Mouse (Mus musculus): Measurements from ENCODE around the gene Slc10a7. TPM values are rescaled to one million over a fixed set of nuclear protein-coding genes. Genes with fewer than 3 reads are reported as not detected.

Gene Slc10a7
- total and polyA plus RNA-seq, 3 experiments, result 13.7 to 27.3 TPM; not detected in 1

DNA sequence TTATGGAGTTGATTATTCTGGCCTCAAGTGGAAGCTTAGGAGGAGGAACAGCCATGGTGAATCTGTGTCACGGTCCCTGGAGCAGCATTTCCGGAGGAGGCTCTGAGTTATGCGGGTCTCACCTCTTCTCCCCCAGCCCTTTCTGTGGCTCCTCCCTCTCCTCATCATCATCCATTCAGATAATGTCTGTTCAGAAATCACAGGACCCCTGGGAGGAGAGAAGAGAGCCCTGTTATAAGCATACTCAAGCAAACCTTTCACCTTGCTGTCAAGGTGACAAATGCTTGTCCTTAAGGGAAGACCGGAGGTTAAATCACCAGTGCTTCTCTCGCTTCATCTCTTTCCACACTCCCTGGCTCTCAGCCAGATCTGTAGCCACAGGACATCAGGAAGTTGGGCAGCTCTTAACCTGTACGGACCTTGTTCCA is 86.3 kb downstream of the Slc10a7 start:
- Histone ChIP-seq H3K9ac (ENCODE audit: control insufficient read depth, low read depth, low read length, poor library complexity, severe bottlenecking) (no peak overlapping the region), H3K4me1 (ENCODE audit: control insufficient read depth in 1 of 2, insufficient read depth in 2 of 2, low read length in 2 of 2) (no peaks in the 10 kb centered on the region), H3K9me3 (replicated peaks; ENCODE audit: insufficient read depth, low read length) (no peaks in the 10 kb centered on the region), H3K79me2 (ENCODE audit: control insufficient read depth, insufficient read depth, low read length, poor library complexity) (no peaks in the 10 kb centered on the region), H3K36me3 (ENCODE audit: control insufficient read depth in 1 of 2, insufficient read depth in 2 of 2, low read length in 2 of 2) (no peaks in the 10 kb centered on the region), H3K27ac (ENCODE audit: control insufficient read depth, low read depth, low read length) (no peak overlapping the region), H3K27me3 (ENCODE audit: control insufficient read depth in 1 of 2, insufficient read depth in 2 of 2, low read length in 2 of 2) (no peaks in the 10 kb centered on the region), H3K4me3 (ENCODE audit: control insufficient read depth in 1 of 2, insufficient read depth in 1 of 2, low read depth in 2 of 2, low read length in 2 of 2) (no peak overlapping the region)
- DNase-seq (ENCODE audit: low read depth, low spot score), result no peak
- TF ChIP-seq SMC3 (IDR thresholded peaks at IDR 0.05; ENCODE audit: low read depth, low read length), result no peak
- TF ChIP-seq MAX (IDR thresholded peaks at IDR 0.05; ENCODE audit: low read length), result no peak
- TF ChIP-seq TBP (IDR thresholded peaks at IDR 0.05; ENCODE audit: low read depth, low read length), result no peak
- TF ChIP-seq MYB (IDR thresholded peaks at IDR 0.05; ENCODE audit: low read depth, low read length), result no peak
- TF ChIP-seq USF1 (IDR thresholded peaks at IDR 0.05; ENCODE audit: low read depth, low read length), result no peak
- no peak for TF ChIP-seq NRF1 (IDR thresholded peaks at IDR 0.05; ENCODE audit: insufficient read depth, low read depth, low read length, poor library complexity, severe bottlenecking)
- TF ChIP-seq ETS1 (IDR thresholded peaks at IDR 0.05; ENCODE audit: low read depth, low read length), result no peak
- TF ChIP-seq ZKSCAN1 (IDR thresholded peaks at IDR 0.05; ENCODE audit: low read depth, low read length), result no peak
- TF ChIP-seq POLR2A (IDR thresholded peaks at IDR 0.05; ENCODE audit: control insufficient read depth in 1 of 2, insufficient read depth in 1 of 2, low read depth in 1 of 2, low read length in 2 of 2, poor library complexity in 1 of 2), result no peak
- TF ChIP-seq TAL1 (IDR thresholded peaks at IDR 0.05; ENCODE audit: low read length), result no peak
- no peak for TF ChIP-seq MAFK (IDR thresholded peaks at IDR 0.05; ENCODE audit: borderline replicate concordance, low read depth, low read length)
- TF ChIP-seq SIN3A (IDR thresholded peaks at IDR 0.05; ENCODE audit: low read length), result no peak
- TF ChIP-seq MEF2A (IDR thresholded peaks at IDR 0.05; ENCODE audit: extremely low read depth, insufficient replicate concordance, low read depth, low read length, poor library complexity, severe bottlenecking), result no peak
- no peak for TF ChIP-seq ZNF384 (IDR thresholded peaks at IDR 0.05; ENCODE audit: low read depth, low read length)
- TF ChIP-seq ZC3H11A (IDR thresholded peaks at IDR 0.05; ENCODE audit: low read depth, low read length), result no peak
- no peak for TF ChIP-seq ELF1 (IDR thresholded peaks at IDR 0.05; ENCODE audit: low read depth, low read length)
- TF ChIP-seq POLR2AphosphoS2 (IDR thresholded peaks at IDR 0.05; ENCODE audit: low read length), result no peak
- no peak for TF ChIP-seq TCF12 (IDR thresholded peaks at IDR 0.05; ENCODE audit: low read depth, low read length)

DNA sequence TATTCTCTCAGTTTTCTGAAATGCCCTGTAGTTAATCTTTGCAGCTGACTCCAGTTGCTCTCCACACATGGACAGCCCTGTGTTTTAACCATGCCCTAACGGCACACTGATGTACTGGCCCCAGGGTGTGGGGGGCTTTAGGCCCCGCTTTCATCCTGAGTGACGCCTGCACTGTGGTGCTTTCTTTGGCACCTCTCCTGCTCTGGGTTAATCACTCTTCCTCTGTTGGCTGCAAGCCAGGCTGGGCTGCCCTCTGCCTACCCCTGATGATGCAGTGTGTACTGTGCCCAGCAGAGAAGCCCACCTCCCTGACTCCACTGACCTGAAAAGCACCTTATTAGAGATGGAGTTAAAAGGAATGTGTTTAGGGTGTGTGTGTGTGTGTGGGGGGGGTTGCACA is 89.1 kb downstream of the Slc10a7 start:
- no peaks in the 10 kb centered on the region for H3K4me1 ChIP-seq (ENCODE audit: control insufficient read depth in 1 of 2, insufficient read depth in 2 of 2, low read length in 2 of 2)
- no peak overlapping the region for H3K4me3 ChIP-seq (ENCODE audit: control insufficient read depth in 1 of 2, insufficient read depth in 1 of 2, low read depth in 2 of 2, low read length in 2 of 2)
- TF ChIP-seq BHLHE40 (IDR thresholded peaks at IDR 0.05; ENCODE audit: borderline replicate concordance, low read depth, low read length) (no peak), RCOR1 (IDR thresholded peaks at IDR 0.05; ENCODE audit: low read depth, low read length) (no peak), CHD1 (IDR thresholded peaks at IDR 0.05; ENCODE audit: low read depth, low read length) (no peak), POLR2A (IDR thresholded peaks at IDR 0.05; ENCODE audit: control insufficient read depth in 1 of 2, insufficient read depth in 1 of 2, low read depth in 1 of 2, low read length in 2 of 2, poor library complexity in 1 of 2) (no peak), MYC (IDR thresholded peaks at IDR 0.05; ENCODE audit: low read depth, low read length) (no peak), RAD21 (IDR thresholded peaks at IDR 0.05; ENCODE audit: low read depth, low read length) (no peak), JUND (IDR thresholded peaks at IDR 0.05; ENCODE audit: low read depth, low read length) (no peak), POLR2AphosphoS2 (IDR thresholded peaks at IDR 0.05; ENCODE audit: low read length) (no peak), ELF1 (IDR thresholded peaks at IDR 0.05; ENCODE audit: low read depth, low read length) (no peak), CHD2 (IDR thresholded peaks at IDR 0.05; ENCODE audit: low read length) (no peak), SIN3A (IDR thresholded peaks at IDR 0.05; ENCODE audit: low read length) (no peak), USF2 (IDR thresholded peaks at IDR 0.05; ENCODE audit: borderline replicate concordance in 1 of 2, insufficient read depth in 1 of 2, low read depth in 1 of 2, low read length in 2 of 2) (no peak), MEF2A (IDR thresholded peaks at IDR 0.05; ENCODE audit: extremely low read depth, insufficient replicate concordance, low read depth, low read length, poor library complexity, severe bottlenecking) (no peak)
- H3K9ac ChIP-seq (ENCODE audit: control insufficient read depth, low read depth, low read length, poor library complexity, severe bottlenecking), result no peak overlapping the region
- peak; percentile 10 for DNase-seq (ENCODE audit: low read depth, low spot score)
- H3K36me3 ChIP-seq (ENCODE audit: control insufficient read depth in 1 of 2, insufficient read depth in 2 of 2, low read length in 2 of 2), result no peaks in the 10 kb centered on the region
- H3K27ac ChIP-seq (ENCODE audit: control insufficient read depth, low read depth, low read length), result no peak overlapping the region
- no peaks in the 10 kb centered on the region for H3K9me3 ChIP-seq (replicated peaks; ENCODE audit: insufficient read depth, low read length)
- H3K27me3 ChIP-seq (ENCODE audit: control insufficient read depth in 1 of 2, insufficient read depth in 2 of 2, low read length in 2 of 2), result no peaks in the 10 kb centered on the region
- H3K79me2 ChIP-seq (ENCODE audit: control insufficient read depth, insufficient read depth, low read length, poor library complexity), result no peaks in the 10 kb centered on the region

Measured in MEL (cell line).